Mouse (Mus musculus): ENCODE data around the gene Fcnb. TPM values are rescaled to one million over a fixed set of nuclear protein-coding genes. Genes with fewer than 3 reads are reported as not detected.

The Fcnb gene
- polyA plus RNA-seq, 1 experiment from 2014 or later, result not detected

GRCm38 (mm10) chr2:28067821-28068536, 16.7 kb downstream of the Fcnb start:
- Histone ChIP-seq H3K27ac (replicated peaks) (no peak overlapping the region; the same call in 1 of the 2 replicates), H3K27me3 (replicated peaks; ENCODE audit: low read depth, poor library complexity, severe bottlenecking) (no peaks in the 10 kb centered on the region), H3K36me3 (replicated peaks) (no peaks in the 10 kb centered on the region), H3K9me3 (no peaks in the 10 kb centered on the region), H3K4me3 (no peak overlapping the region), H3K4me1 (0 out of 2 replicates have a peak, but pooled peaks cover 3% of the 10 kb centered on the region)
- DNase-seq (ENCODE audit: low spot score), result no peak
- 90% methylated on average over 2 of the region's 2 CpGs for WGBS

- Histone ChIP-seq H3K4me3 (no peak overlapping the region), H3K27ac (replicated peaks) (no peak overlapping the region), H3K36me3 (replicated peaks) (no peaks in the 10 kb centered on the region), H3K9me3 (no peaks in the 10 kb centered on the region), H3K4me1 (0 out of 2 replicates have a peak, but pooled peaks cover 3% of the 10 kb centered on the region), H3K27me3 (replicated peaks; ENCODE audit: low read depth, poor library complexity, severe bottlenecking) (no peaks in the 10 kb centered on the region)
- WGBS, result 76% methylated on average over 6 of the region's 6 CpGs
- no peak for DNase-seq (ENCODE audit: low spot score)
These were observed 17.5 kb downstream of the Fcnb start for GRCm38 (mm10) chr2:28067175-28067574.

- 74% methylated on average over 5 of the region's 5 CpGs for WGBS
- no peak overlapping the region for H3K27ac ChIP-seq (replicated peaks)
These were observed 18.0 kb downstream of the Fcnb start for GRCm38 (mm10) chr2:28066686-28067085.

GRCm38 (mm10) chr2:28065081-28065651, 19.5 kb downstream of the Fcnb start:
- H3K4me1 ChIP-seq, result 0 out of 2 replicates have a peak, but pooled peaks cover 3% of the 10 kb centered on the region
- no peak for DNase-seq (ENCODE audit: low spot score)
- WGBS, result 87% methylated on average over 5 of the region's 5 CpGs
- peak overlapping the region; percentile 40; the same call in 1 of the 2 replicates for H3K27ac ChIP-seq (replicated peaks)
- H3K36me3 ChIP-seq (replicated peaks), result no peaks in the 10 kb centered on the region
- no peak overlapping the region for H3K4me3 ChIP-seq
- no peaks in the 10 kb centered on the region for H3K27me3 ChIP-seq (replicated peaks; ENCODE audit: low read depth, poor library complexity, severe bottlenecking)
- H3K9me3 ChIP-seq, result no peaks in the 10 kb centered on the region

More at GRCm38 (mm10) chr2:28066686-28067085, 18.0 kb downstream of the Fcnb start:
- Histone ChIP-seq H3K36me3 (replicated peaks) (no peaks in the 10 kb centered on the region), H3K4me3 (no peak overlapping the region), H3K9me3 (no peaks in the 10 kb centered on the region), H3K27me3 (replicated peaks; ENCODE audit: low read depth, poor library complexity, severe bottlenecking) (no peaks in the 10 kb centered on the region), H3K4me1 (0 out of 2 replicates have a peak, but pooled peaks cover 3% of the 10 kb centered on the region)
- no peak for DNase-seq (ENCODE audit: low spot score)

GRCm38 (mm10) chr2:28064339-28065080, 20.2 kb downstream of the Fcnb start:
- DNase-seq (ENCODE audit: low spot score), result no peak
- WGBS, result 86% methylated on average over 7 of the region's 7 CpGs

GRCm38 (mm10) chr2:28063711-28064338, 20.9 kb downstream of the Fcnb start:
- Histone ChIP-seq H3K9me3 (no peaks in the 10 kb centered on the region), H3K27me3 (replicated peaks; ENCODE audit: low read depth, poor library complexity, severe bottlenecking) (no peaks in the 10 kb centered on the region), H3K4me1 (0 out of 2 replicates have a peak, but pooled peaks cover 3% of the 10 kb centered on the region), H3K36me3 (replicated peaks) (no peaks in the 10 kb centered on the region), H3K4me3 (no peak overlapping the region), H3K27ac (replicated peaks) (0 out of 2 replicates have a peak overlapping the region, but pooled peaks have one; percentile 49)
- no peak for DNase-seq (ENCODE audit: low spot score)
- 94% methylated on average over 4 of the region's 4 CpGs for WGBS

More at GRCm38 (mm10) chr2:28064339-28065080, 20.2 kb downstream of the Fcnb start:
- H3K27ac ChIP-seq (replicated peaks), result no peak overlapping the region
- no peaks in the 10 kb centered on the region for H3K9me3 ChIP-seq
- H3K36me3 ChIP-seq (replicated peaks), result no peaks in the 10 kb centered on the region
- no peak overlapping the region for H3K4me3 ChIP-seq
- 0 out of 2 replicates have a peak, but pooled peaks cover 3% of the 10 kb centered on the region for H3K4me1 ChIP-seq
- H3K27me3 ChIP-seq (replicated peaks; ENCODE audit: low read depth, poor library complexity, severe bottlenecking), result no peaks in the 10 kb centered on the region

- DNase-seq (ENCODE audit: low spot score), result no peak
- Histone ChIP-seq H3K27ac (replicated peaks) (no peak overlapping the region), H3K9me3 (no peaks in the 10 kb centered on the region), H3K36me3 (replicated peaks) (no peaks in the 10 kb centered on the region), H3K4me1 (0 out of 2 replicates have a peak, but pooled peaks cover 3% of the 10 kb centered on the region), H3K27me3 (replicated peaks; ENCODE audit: low read depth, poor library complexity, severe bottlenecking) (no peaks in the 10 kb centered on the region), H3K4me3 (no peak overlapping the region)
- WGBS, result 86% methylated on average over 1 of the region's 1 CpGs
These were observed 24.8 kb downstream of the Fcnb start for GRCm38 (mm10) chr2:28059922-28060321.

GRCm38 (mm10) chr2:28047092-28047491, 37.6 kb downstream of the Fcnb start:
- Histone ChIP-seq H3K4me1 (peaks cover 8% of the 10 kb centered on the region), H3K27ac (replicated peaks) (no peak overlapping the region), H3K4me3 (no peak overlapping the region), H3K36me3 (replicated peaks) (no peaks in the 10 kb centered on the region), H3K9me3 (no peaks in the 10 kb centered on the region), H3K27me3 (replicated peaks; ENCODE audit: low read depth, poor library complexity, severe bottlenecking) (no peaks in the 10 kb centered on the region)
- WGBS, result 83% methylated on average over 7 of the region's 7 CpGs
- no peak for DNase-seq (ENCODE audit: low spot score)

GRCm38 (mm10) chr2:28046311-28046710, 38.4 kb downstream of the Fcnb start:
- no peak for DNase-seq (ENCODE audit: low spot score)
- Histone ChIP-seq H3K27me3 (replicated peaks; ENCODE audit: low read depth, poor library complexity, severe bottlenecking) (no peaks in the 10 kb centered on the region), H3K27ac (replicated peaks) (no peak overlapping the region), H3K4me3 (no peak overlapping the region), H3K9me3 (no peaks in the 10 kb centered on the region), H3K4me1 (peaks cover 8% of the 10 kb centered on the region), H3K36me3 (replicated peaks) (no peaks in the 10 kb centered on the region)
- 64% methylated on average over 6 of the region's 6 CpGs for WGBS

- no peaks in the 10 kb centered on the region for H3K9me3 ChIP-seq
- no peak overlapping the region for H3K27ac ChIP-seq (replicated peaks)
- H3K4me1 ChIP-seq, result peaks cover 8% of the 10 kb centered on the region
- no peak for DNase-seq (ENCODE audit: low spot score)
- no peaks in the 10 kb centered on the region for H3K27me3 ChIP-seq (replicated peaks; ENCODE audit: low read depth, poor library complexity, severe bottlenecking)
- no peaks in the 10 kb centered on the region for H3K36me3 ChIP-seq (replicated peaks)
- 84% methylated on average over 9 of the region's 9 CpGs for WGBS
- no peak overlapping the region for H3K4me3 ChIP-seq
These were observed 39.6 kb downstream of the Fcnb start for GRCm38 (mm10) chr2:28044920-28045598.

GRCm38 (mm10) chr2:28040466-28040865, 44.2 kb downstream of the Fcnb start:
- Histone ChIP-seq H3K27ac (replicated peaks) (no peak overlapping the region), H3K36me3 (replicated peaks) (peaks cover 14% of the 10 kb centered on the region), H3K4me3 (no peak overlapping the region), H3K27me3 (replicated peaks; ENCODE audit: low read depth, poor library complexity, severe bottlenecking) (no peaks in the 10 kb centered on the region), H3K4me1 (no peaks in the 10 kb centered on the region), H3K9me3 (no peaks in the 10 kb centered on the region)
- WGBS, result 91% methylated on average over 1 of the region's 1 CpGs
- DNase-seq (ENCODE audit: low spot score), result no peak

Measured in embryonic facial prominence, embryonic 10.5 days (tissue).